ENCODE assay signal across 25 mouse cellular contexts in genomic region chr5:129263118-129263517, GRCm38 (mm10).
DNase-seq lines count a peak whose midpoint lies in the region; ATAC-seq lines count a peak whose summit lies in the region.
"Had no signal": no experiment of that assay in that cellular context is flagged by ENCODE, and none has a peak within 500 bp of the region (broad histone marks: within the 10 kb centered on the region; RNA-seq: fewer than 3 reads in every experiment).

No protein-coding gene starts in this region.

- H3K4me2 ChIP-seq in heart, embryonic 12.5 days = no peak overlapping the region
- no peak overlapping the region for H3K4me2 ChIP-seq in heart, embryonic 11.5 days
- no peak overlapping the region for H3K4me2 ChIP-seq in kidney, embryonic 14.5 days (replicated peaks; ENCODE audit: low read depth, low read length)
- H3K4me2 ChIP-seq in midbrain, embryonic 14.5 days (ENCODE audit: low read length) = no peak overlapping the region
- no peak overlapping the region for H3K4me2 ChIP-seq in midbrain, embryonic 13.5 days (replicated peaks)
- H3K4me2 ChIP-seq: embryonic facial prominence, embryonic 12.5 days; forebrain, embryonic 15.5 days; heart, embryonic 13.5 days; limb, embryonic 12.5 days; liver, embryonic 12.5 days; lung, embryonic 15.5 days had no signal

- H3K9me3 ChIP-seq in heart, embryonic 12.5 days (replicated peaks) = no peaks in the 10 kb centered on the region
- H3K9me3 ChIP-seq in heart, embryonic 11.5 days (replicated peaks; ENCODE audit: control insufficient read depth, low read length) = no peaks in the 10 kb centered on the region
- H3K9me3 ChIP-seq in kidney, embryonic 14.5 days (ENCODE audit: control insufficient read depth, low read length) = no peaks in the 10 kb centered on the region
- no peaks in the 10 kb centered on the region for H3K9me3 ChIP-seq in midbrain, embryonic 14.5 days (ENCODE audit: control insufficient read depth, low read length)
- no peaks in the 10 kb centered on the region for H3K9me3 ChIP-seq in midbrain, embryonic 13.5 days
- H3K9me3 ChIP-seq: embryonic facial prominence, embryonic 12.5 days; forebrain, embryonic 15.5 days; heart, embryonic 13.5 days; limb, embryonic 12.5 days; liver, embryonic 12.5 days; lung, embryonic 15.5 days; megakaryocyte, embryonic 14.5 days had no signal

- no peak overlapping the region for H3K27ac ChIP-seq in heart, embryonic 12.5 days (ENCODE audit: poor library complexity, severe bottlenecking)
- no peak overlapping the region for H3K27ac ChIP-seq in heart, embryonic 11.5 days (ENCODE audit: low read depth, low read length)
- no peak overlapping the region for H3K27ac ChIP-seq in kidney, embryonic 14.5 days (ENCODE audit: low read depth, low read length)
- no peak overlapping the region for H3K27ac ChIP-seq in midbrain, embryonic 14.5 days (replicated peaks; ENCODE audit: low read depth, low read length)
- H3K27ac ChIP-seq in midbrain, embryonic 13.5 days = no peak overlapping the region
- H3K27ac ChIP-seq: embryonic facial prominence, embryonic 12.5 days; forebrain, embryonic 15.5 days; heart, embryonic 13.5 days; left cerebral cortex, adult 2 months; limb, embryonic 12.5 days; liver, embryonic 12.5 days; lung, embryonic 15.5 days had no signal

- WGBS in heart, embryonic 12.5 days = 40% methylated on average over 9 of the region's 9 CpGs
- WGBS in heart, embryonic 11.5 days (ENCODE audit: insufficient replicate concordance) = 37% methylated on average over 9 of the region's 9 CpGs
- 54% methylated on average over 9 of the region's 9 CpGs for WGBS in kidney, embryonic 14.5 days
- WGBS in midbrain, embryonic 14.5 days = 50% methylated on average over 9 of the region's 9 CpGs
- WGBS in midbrain, embryonic 13.5 days = 57% methylated on average over 9 of the region's 9 CpGs

- no peak overlapping the region for H3K9ac ChIP-seq in heart, embryonic 12.5 days
- H3K9ac ChIP-seq in heart, embryonic 11.5 days (ENCODE audit: low read depth, low read length) = no peak overlapping the region
- no peak overlapping the region for H3K9ac ChIP-seq in kidney, embryonic 14.5 days (ENCODE audit: low read depth, low read length)
- no peak overlapping the region for H3K9ac ChIP-seq in midbrain, embryonic 14.5 days (replicated peaks; ENCODE audit: low read length)
- H3K9ac ChIP-seq in midbrain, embryonic 13.5 days (replicated peaks) = no peak overlapping the region
- H3K9ac ChIP-seq: embryonic facial prominence, embryonic 12.5 days; forebrain, embryonic 15.5 days; heart, embryonic 13.5 days; limb, embryonic 12.5 days; liver, embryonic 12.5 days; lung, embryonic 15.5 days had no signal

- DNase-seq in adrenal gland, postnatal 10 days = peak; percentile 15
- no peak for DNase-seq in adrenal gland, postnatal 4 days (ENCODE audit: low spot score in 2 of 2)
- DNase-seq in kidney, postnatal 14 days = peak; percentile 15
- DNase-seq in midbrain, embryonic 14.5 days = peak; percentile 49
- DNase-seq: adrenal gland, postnatal 25 days; cerebellum, adult 8-10 months; gastrocnemius, postnatal 36 days; heart, postnatal 36 days; layer of hippocampus, adult 9-11 months; right cerebral cortex, postnatal 4 days; thymus, adult 2 months had no signal

- no peak overlapping the region for H3K4me3 ChIP-seq in heart, embryonic 12.5 days
- H3K4me3 ChIP-seq in heart, embryonic 11.5 days (ENCODE audit: low read depth, low read length) = no peak overlapping the region
- H3K4me3 ChIP-seq in kidney, embryonic 14.5 days (ENCODE audit: low read length) = no peak overlapping the region
- H3K4me3 ChIP-seq in midbrain, embryonic 14.5 days (replicated peaks; ENCODE audit: low read depth, low read length) = no peak overlapping the region
- no peak overlapping the region for H3K4me3 ChIP-seq in midbrain, embryonic 13.5 days (replicated peaks)
- H3K4me3 ChIP-seq: embryonic facial prominence, embryonic 12.5 days; erythroblast, embryonic 14.5 days; forebrain, embryonic 15.5 days; heart, embryonic 13.5 days; left cerebral cortex, adult 2 months; limb, embryonic 12.5 days; liver, embryonic 12.5 days; lung, embryonic 15.5 days; megakaryocyte, embryonic 14.5 days had no signal

- H3K36me3 ChIP-seq in heart, embryonic 12.5 days = no peaks in the 10 kb centered on the region
- H3K36me3 ChIP-seq in heart, embryonic 11.5 days (ENCODE audit: control insufficient read depth, insufficient read depth, low read length) = no peaks in the 10 kb centered on the region
- no peaks in the 10 kb centered on the region for H3K36me3 ChIP-seq in kidney, embryonic 14.5 days (ENCODE audit: control insufficient read depth, insufficient read depth, low read length)
- H3K36me3 ChIP-seq in midbrain, embryonic 14.5 days (ENCODE audit: control insufficient read depth, insufficient read depth, low read length) = no peaks in the 10 kb centered on the region
- H3K36me3 ChIP-seq in midbrain, embryonic 13.5 days = no peaks in the 10 kb centered on the region
- H3K36me3 ChIP-seq: embryonic facial prominence, embryonic 12.5 days; forebrain, embryonic 15.5 days; heart, embryonic 13.5 days; limb, embryonic 12.5 days; liver, embryonic 12.5 days; lung, embryonic 15.5 days had no signal

- 0 out of 2 replicates have a peak, but pooled peaks cover 11% of the 10 kb centered on the region for H3K4me1 ChIP-seq in heart, embryonic 12.5 days (replicated peaks)
- H3K4me1 ChIP-seq in heart, embryonic 11.5 days (ENCODE audit: control insufficient read depth, insufficient read depth, low read length) = peaks cover 3% of the 10 kb centered on the region; the same call in 1 of the 2 replicates
- 0 out of 2 replicates have a peak, but pooled peaks cover 3% of the 10 kb centered on the region for H3K4me1 ChIP-seq in kidney, embryonic 14.5 days (ENCODE audit: control insufficient read depth, insufficient read depth, low read length)
- H3K4me1 ChIP-seq in midbrain, embryonic 14.5 days (ENCODE audit: control insufficient read depth, insufficient read depth, low read length) = no peaks in the 10 kb centered on the region
- H3K4me1 ChIP-seq in midbrain, embryonic 13.5 days (replicated peaks) = no peaks in the 10 kb centered on the region; the same call in 1 of the 2 replicates
- H3K4me1 ChIP-seq: embryonic facial prominence, embryonic 12.5 days; lung, embryonic 15.5 days had no signal

- peak; percentile 14; the same call in 1 of the 2 replicates for ATAC-seq in heart, embryonic 12.5 days (ENCODE audit: insufficient number of reproducible peaks, low FRiP score)
- ATAC-seq in heart, embryonic 11.5 days (replicated peaks; ENCODE audit: insufficient number of reproducible peaks, low FRiP score, low TSS enrichment) = no peak
- no peak for ATAC-seq in kidney, embryonic 14.5 days (ENCODE audit: low FRiP score, low TSS enrichment)
- ATAC-seq in midbrain, embryonic 14.5 days (ENCODE audit: low FRiP score, low TSS enrichment) = no peak
- no peak for ATAC-seq in midbrain, embryonic 13.5 days
- ATAC-seq: forebrain, embryonic 15.5 days; inflammation-experienced regulatory T-cells, adult 6 months; liver, embryonic 12.5 days had no signal

- H3K27me3 ChIP-seq in heart, embryonic 12.5 days (replicated peaks) = peaks cover 25% of the 10 kb centered on the region
- no peaks in the 10 kb centered on the region for H3K27me3 ChIP-seq in heart, embryonic 11.5 days (ENCODE audit: control insufficient read depth, insufficient read depth, low read length)
- H3K27me3 ChIP-seq in kidney, embryonic 14.5 days (ENCODE audit: control insufficient read depth, insufficient read depth, low read length) = no peaks in the 10 kb centered on the region
- H3K27me3 ChIP-seq in midbrain, embryonic 14.5 days (ENCODE audit: control insufficient read depth, insufficient read depth, low read length) = no peaks in the 10 kb centered on the region
- H3K27me3 ChIP-seq in midbrain, embryonic 13.5 days = no peaks in the 10 kb centered on the region
- H3K27me3 ChIP-seq: embryonic facial prominence, embryonic 12.5 days; forebrain, embryonic 15.5 days had no signal

Comparison
In these comparisons a context has a peak if more than half of its experiments do, and no peak if none do; other contexts are left out.
1. DNase-seq: peak in adrenal gland, postnatal 10 days (single experiment), kidney, postnatal 14 days (single experiment) and midbrain, embryonic 14.5 days (single experiment); none in adrenal gland, postnatal 4 days (0 of 2).